Mouse (Mus musculus): ENCODE measurements around the gene Klhl33.
"Not testable (repeated sequence)": the region's sequence is repeated elsewhere in the genome, so short reads cannot be mapped to it uniquely, and the experiment has no call there.

The Klhl33 gene

DNA sequence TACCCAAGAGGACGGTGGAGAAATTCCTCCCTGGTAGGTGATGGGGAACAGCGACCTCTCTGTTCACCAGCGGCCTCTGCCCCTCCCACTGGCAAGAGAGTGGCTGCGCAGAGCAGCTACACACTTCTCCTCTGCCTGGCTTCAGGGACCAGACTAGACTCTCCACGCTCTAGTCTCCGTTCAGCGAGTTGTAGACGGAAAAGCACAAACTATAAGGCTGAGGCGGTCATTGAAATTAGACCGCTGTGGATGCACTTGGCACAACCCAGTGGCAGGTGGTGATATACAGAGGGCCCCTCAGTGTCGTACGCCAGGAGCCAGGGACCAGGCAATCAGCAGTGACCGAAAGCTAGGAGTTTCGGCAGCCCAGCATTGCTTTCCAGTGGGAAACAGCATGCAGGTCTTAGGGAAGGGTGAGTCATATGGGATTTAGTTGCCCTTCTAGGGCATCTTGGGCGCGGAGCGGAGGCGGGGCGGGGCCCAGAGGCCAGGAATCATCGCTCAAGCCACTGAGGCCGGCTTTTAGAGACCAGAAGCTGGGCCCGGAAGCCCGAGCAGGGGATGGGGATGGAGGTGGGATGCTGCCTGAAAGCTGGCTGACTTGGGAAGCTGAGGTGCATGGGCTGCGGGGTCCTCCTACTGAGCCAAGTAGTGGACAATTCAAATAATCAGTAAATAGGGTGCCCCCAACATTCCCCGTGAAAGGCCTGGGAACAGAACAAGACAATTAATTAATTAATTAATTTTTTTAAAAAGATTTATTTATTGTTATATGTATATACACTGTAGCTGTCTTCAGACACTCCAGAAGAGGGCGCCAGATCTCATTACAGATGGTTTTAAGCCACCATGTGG is 6.9 kb upstream of the Klhl33 start:
- DNase-seq: peak; percentile 57

DNA sequence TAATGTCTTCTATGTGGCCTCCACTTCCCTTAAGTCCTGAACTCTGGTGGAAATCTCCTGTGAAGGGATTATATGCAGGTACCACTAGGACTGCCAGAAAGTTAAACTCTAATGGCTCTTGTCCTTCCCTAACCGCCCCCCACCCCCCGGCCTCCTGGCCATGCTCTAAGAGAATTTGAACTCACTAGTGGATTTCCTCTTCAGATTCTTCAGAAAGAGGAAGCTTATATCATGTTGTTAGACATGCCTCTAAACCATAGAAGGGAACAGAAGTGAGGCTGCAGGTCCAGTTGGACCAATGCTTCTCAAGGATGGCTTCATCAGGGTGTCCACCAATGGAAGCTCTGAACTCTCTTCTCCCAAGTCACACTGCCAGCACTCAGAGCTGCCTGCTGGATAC is 685 bp upstream of the Klhl33 start:
- DNase-seq: not testable (repeated sequence)

DNA sequence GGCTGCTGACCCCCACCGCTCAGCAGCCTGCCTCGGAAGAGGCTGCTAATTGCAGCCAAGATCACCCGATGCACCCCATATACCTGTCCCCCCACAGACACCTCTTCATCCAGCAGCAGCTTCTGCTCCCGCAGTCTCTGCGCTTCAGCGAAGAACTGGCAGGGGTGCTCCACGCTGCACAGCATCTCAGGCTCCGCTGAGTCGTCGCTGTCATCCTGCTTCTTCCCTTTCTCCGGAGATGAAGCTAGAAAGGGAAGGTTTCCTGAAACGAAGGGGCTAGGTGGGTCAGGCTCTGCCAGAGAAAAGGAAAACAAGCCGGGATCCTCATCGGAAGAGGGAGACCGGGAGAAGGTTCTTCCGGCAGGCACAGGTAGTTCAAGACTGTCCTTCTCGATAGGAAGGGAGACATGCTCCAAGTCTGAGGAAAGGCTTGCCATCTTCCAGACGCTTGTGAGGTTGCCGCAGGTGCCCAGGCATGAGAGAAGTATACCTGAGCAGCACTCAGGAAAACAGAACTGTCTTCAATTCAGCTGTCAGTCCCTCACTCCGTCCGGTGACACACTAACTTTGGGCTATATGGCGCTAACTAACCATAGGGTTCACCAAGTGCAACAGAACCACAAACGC is 447 bp downstream of the Klhl33 start:
- DNase-seq: peak; percentile 52

DNA sequence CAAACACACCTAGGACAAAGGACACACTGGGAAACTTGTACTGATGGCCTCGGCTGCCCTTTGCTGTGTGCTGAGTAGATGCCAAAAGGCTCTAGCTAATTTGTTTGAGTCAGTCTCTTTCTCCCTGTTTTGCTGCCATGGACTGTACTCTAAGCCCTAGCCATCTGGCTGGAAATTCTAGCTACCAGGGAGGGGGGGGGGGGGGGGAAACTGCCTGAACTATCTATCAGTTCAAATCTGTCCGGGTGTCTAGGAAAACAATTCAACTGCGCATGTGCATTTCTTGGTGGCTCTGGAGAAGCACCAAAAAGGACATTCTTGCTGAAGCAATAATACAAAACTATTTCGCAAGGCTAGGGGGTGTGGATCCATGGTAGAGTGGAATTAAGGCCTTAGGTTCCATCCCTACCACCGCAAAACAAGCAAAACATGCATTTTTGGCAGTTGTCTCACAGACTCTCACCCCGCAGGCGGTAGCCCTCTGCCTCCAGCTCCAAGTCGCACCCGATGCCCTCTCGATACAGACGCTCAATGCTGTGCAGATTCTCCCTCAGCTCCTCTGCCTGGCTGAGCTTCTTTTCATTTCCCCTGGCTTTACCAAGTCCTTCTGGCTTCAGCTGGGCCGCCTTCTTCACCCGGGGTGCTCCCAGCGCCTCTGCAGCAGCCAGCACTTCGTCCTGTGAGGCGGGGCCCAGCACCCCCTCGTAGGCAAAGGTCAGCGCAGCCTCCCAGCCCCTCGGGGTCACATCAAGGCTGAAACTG is 1.1 kb downstream of the Klhl33 start:
- DNase-seq: peak; percentile 74

DNA sequence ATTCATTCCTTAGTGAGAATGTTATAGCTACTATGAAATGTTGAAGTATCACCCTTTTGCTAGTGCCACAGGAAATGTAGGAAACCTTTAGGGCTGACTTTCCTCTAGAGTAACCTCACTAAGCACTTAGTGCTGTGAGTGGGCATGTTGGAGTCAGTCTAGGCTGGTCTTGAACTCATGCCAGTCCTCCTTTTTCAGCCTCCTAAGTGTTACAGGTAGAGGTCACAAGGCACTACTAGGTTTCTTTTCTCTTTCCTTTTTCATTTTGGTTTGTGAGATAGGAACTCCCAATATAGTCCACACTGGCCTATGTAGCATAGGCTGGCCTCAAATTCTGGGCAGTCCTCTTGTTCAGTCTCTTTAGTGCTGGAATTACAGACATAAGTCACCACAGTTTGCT is 1.9 kb downstream of the Klhl33 start:
- DNase-seq: no peak

DNA sequence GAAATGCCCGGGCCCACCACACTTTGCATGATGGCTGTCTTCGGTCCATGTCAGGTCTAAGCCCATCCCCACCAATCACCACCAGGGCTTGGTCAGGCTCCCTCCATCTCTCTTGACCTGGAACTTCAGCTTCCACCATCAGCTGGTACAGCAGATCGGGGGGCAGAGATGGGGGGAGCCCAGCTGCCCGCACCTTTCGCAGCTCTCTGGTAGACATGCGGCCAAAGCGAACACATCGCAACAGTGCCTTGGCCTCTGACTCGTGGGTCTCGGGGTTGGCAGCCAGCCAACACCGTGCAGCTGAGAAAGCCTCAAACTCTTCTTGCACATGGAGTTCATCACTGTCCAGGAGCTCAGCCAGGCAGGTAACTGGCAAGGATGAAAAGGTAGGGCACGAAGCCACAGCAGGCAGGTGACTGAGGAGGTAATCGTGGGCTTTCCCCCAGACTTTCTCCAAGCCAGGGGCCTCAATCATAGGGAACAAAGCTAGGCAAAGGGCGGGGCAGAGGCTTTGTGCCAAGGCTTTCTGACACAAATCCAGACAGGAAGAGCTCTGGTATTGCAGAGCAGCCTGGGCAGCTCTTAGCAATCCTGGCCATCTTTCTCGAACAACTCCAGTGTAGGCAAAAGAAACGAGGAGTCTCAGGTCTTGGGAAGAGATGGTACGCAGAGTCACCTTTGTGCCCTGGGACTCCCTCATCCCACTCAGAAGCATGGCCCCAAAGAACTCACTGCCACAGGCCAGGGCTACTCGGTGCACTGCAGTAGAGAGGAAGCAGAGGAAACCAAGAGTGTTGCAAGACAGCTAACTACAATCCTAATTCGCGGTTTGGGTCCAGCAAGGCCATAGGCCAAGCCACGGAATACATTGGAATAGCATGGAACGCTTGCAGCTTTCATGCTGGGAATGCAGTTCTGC is 4.5 kb downstream of the Klhl33 start:
- DNase-seq: no peak

- no peak for DNase-seq
These were observed 5.2 kb downstream of the Klhl33 start for GRCm38 (mm10) chr14:50892091-50892490.

DNA sequence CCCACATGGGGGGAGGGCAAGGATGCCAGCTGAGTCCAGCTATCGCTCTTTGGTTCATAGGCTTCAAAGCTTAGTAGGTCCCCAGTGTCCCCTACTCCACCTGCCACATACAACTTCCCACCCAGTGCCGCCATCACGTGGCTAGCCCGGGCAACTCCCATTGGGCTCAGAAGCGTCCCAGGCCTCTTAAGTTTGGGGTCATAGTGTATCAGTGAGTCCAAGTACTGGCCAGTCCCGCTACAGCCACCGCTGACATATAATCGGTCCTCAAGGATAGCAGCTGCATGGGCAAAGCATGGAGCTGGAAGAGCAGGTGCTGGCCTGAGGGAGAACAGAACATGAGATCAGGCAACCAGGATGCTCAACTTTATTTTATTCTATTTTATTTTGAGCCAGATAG is 5.7 kb downstream of the Klhl33 start:
- DNase-seq: no peak

DNA sequence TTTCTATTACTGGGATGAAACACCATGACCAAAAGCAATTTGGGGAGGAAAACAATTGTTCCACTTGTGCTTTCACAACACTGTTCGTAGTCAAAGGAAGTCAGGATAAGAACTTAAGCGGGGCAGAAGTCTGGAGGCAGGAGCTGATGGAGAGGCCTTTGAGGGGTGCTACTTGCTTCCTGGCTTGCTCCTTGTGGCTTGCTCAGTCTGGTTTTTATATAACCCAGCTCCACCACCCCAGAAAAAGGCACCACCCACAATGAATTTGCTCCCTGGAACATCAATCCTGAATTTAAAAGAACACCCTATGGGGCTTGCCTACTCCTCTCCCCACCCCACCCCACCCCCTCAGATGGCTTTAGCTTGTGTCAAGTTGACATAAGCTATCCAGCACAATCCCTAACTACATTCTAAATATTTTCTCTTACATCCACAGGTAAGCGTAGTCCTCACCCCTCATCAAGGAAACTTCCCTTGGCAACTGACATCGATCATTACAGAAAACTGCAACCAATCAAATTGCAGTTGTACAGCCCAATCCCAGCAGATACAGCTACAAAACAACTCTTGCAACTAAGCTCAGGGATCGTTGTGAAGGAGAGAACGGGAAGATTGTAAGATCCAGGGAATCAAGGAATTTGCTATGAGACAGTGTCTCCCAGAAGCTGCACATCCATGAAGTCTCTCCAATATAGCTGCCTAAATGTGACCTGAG is 20.9 kb downstream of the Klhl33 start:
- no peak for DNase-seq

DNA sequence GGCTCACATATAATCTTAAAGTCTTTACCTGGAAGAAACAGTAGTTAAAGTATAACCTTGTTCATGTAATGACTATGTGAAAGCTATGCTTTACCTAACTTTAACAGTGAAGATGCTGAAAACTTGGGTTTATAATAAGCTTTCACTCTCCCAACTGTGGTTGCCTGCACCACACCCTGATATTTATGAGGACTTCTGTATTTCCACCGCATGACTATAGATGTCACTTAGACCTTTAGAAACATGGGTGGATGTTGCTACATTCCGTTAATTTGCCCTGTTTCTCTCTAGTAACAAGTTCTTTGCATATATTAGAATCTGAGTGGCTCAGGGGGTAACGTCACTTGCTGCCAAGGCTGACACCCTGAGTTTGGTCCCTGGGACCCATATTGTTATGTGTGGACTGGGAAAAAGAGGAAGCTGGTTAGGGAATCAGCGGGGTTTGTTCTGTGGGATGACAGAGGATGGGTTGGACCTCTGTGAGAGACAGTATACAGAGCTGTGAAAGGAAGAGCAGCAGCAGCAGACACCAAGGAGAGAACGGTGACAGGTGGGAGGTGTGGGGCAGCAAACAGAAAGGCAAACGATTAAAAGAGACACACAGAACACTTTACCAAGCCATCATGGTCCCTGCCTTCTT is 21.6 kb downstream of the Klhl33 start:
- no peak for DNase-seq

GRCm38 (mm10) chr14:50875175-50875574 is 22.1 kb downstream of the Klhl33 start:
- no peak for DNase-seq

DNA sequence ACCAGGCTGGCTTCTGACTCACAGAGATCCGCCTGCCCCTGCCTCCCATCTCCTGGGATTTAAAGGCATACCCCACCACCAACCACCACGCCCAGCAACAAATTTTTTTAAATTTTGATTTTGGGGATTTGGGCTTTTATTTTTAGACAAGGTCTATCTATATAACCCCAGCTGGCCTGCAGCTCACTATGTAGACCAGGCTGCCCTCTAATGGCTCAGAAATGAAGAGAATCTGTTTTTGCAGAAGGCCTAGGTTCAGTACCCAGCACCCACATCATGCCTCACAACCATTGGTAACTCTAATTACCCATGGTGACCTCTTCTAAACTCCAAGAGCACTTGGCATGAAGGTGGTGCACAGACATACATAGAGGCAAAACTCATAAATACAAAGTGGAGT is 26.0 kb downstream of the Klhl33 start:
- DNase-seq: no peak

DNA sequence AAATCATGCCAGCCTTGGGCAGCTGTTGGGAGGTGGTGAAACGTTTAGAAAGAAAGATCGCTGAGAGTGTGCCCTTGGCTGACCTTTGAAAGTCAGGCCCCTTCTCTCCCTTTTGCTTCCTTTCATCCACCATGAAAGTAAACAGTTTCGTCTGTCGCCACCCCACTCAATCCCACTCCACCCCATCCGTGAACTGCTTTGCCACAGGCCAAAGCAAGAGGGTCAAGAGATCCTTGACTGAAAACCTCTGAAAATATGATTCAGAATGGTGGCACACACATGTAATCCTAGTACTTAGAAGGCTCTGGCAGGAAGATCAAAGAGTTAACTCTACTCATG is 26.5 kb downstream of the Klhl33 start:
- no peak for DNase-seq

- DNase-seq: peak; percentile 75
These were observed 27.2 kb downstream of the Klhl33 start, which contains the start of gene Tep1 for GRCm38 (mm10) chr14:50869889-50870804. Tep1 (minus strand) TSS chr14:50870560.

- no peak for DNase-seq
These were observed 28.7 kb downstream of the Klhl33 start for GRCm38 (mm10) chr14:50868656-50869055.

DNA sequence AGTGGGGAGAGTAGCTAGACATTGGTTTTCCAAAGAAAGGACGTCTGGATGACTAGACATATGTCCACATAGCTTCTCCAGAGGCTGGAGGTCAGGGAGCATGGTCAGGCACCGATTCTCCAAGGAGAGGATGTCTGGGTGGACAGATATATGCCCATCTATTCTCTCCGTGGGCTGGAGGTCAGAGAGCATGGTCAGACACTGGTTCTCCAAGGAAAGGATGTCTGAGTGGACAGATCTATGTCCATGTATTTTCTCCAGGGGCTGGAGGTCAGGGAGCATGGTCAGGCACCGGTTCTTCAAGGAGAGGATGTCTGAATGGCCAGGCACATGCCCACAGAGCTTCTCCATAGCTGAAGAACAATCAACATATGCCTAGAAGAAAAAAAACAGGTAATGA is 29.1 kb downstream of the Klhl33 start:
- DNase-seq: no peak

GRCm38 (mm10) chr14:50866966-50867365 is 30.3 kb downstream of the Klhl33 start:
- DNase-seq: no peak

GRCm38 (mm10) chr14:50865005-50865404 is 32.3 kb downstream of the Klhl33 start:
- not testable (repeated sequence) for DNase-seq

DNA sequence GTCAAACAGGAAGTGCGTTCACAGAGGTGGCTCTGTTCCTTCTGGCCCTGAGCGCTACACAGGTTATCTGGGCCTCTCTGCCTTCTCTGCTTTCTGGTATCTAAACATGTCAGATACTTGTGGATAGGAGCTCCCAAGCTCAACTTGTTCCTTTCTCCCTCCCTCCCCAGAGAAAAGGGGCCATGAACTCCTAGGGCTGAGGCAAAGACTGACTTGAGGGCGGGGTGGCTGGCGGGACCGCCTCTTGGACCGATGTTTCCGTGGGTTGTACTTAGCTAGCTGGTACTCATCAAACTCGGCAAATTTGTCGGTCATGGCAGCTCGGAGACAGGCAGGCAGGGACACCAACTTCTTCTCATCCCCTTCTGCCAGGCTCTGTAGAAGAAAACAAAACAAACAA is 34.7 kb downstream of the Klhl33 start:
- no peak for DNase-seq

DNA sequence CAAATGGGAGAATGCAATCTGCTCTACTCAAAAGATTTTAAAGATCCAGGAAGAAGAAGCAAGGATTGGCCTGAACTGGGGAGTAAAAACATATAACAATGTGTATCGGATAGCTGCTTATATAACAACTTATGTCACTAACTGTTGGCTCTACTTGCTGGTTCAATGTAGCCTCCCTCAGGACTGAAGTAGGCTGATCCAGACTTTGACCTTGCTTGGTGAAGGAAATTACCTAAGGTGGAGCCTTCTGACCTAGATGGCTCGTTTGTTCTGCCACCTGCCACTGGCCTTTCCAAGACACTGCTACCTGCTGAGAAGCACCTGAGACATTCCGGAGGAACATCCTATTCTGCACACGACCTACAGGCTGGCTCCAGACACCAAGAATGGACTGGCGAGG is 41.5 kb downstream of the Klhl33 start:
- DNase-seq: no peak

All from cerebellum, adult 11 months (tissue).